Mouse (Mus musculus) embryonic fibroblast, embryonic 13.5 days (primary cell): Measurements from ENCODE around the gene Kansl2.

Source experiments
- CTCF ChIP-seq: IDR thresholded peaks from 2 replicates; pipeline ENCODE4 v1.5.1; 2011; ENCODE audit warnings: mild to moderate bottlenecking, control low read depth, low read length, moderate library complexity, borderline replicate concordance; ENCODE audit not compliant: insufficient read depth
- POLR2A ChIP-seq: IDR thresholded peaks from 2 replicates; pipeline ENCODE4 v1.6.1; 2011; ENCODE audit warnings: low read depth, mild to moderate bottlenecking, control low read depth, low read length, moderate library complexity

GRCm38 (mm10) chr15:98511386-98511928 is 22.6 kb downstream of the Kansl2 start:
- TF ChIP-seq POLR2A (no peak), CTCF (no peak)
